Mouse (Mus musculus) ES-Bruce4 (cell line): ENCODE results near the gene Fzd2. TPM values are rescaled to one million over a fixed set of nuclear protein-coding genes. Genes with fewer than 3 reads are reported as not detected.

Experiments
- H3K27ac ChIP-seq: 2 replicates; pipeline ENCODE4 v1.5.1; 2012; ENCODE audit warnings: low read length, inconsistent platforms; ENCODE audit not compliant: insufficient read depth
- H3K27me3 ChIP-seq: 2 replicates; pipeline ENCODE4 v1.6.1; 2012; ENCODE audit warnings: mild to moderate bottlenecking, low read length, inconsistent platforms; ENCODE audit not compliant: control insufficient read depth, poor library complexity, insufficient read depth, severe bottlenecking
- H3K36me3 ChIP-seq: 2 replicates; pipeline ENCODE4 v1.6.1; 2012; ENCODE audit warnings: inconsistent platforms, mild to moderate bottlenecking, low read length, moderate library complexity; ENCODE audit not compliant: control insufficient read depth, poor library complexity, insufficient read depth, severe bottlenecking
- H3K4me1 ChIP-seq: one replicate; pipeline ENCODE4 v1.8.1; 2011; ENCODE audit warnings: low read length; ENCODE audit not compliant: control insufficient read depth, insufficient read depth
- H3K4me3 ChIP-seq: 2 replicates; pipeline ENCODE4 v1.5.1; 2011; ENCODE audit warnings: low read depth, mild to moderate bottlenecking, low read length
- H3K9ac ChIP-seq: 2 replicates; pipeline ENCODE4 v1.6.1; 2012; ENCODE audit warnings: low read depth, mild to moderate bottlenecking, inconsistent platforms; ENCODE audit not compliant: poor library complexity, severe bottlenecking
- H3K9me3 ChIP-seq: replicated peaks from 2 replicates; pipeline ENCODE4 v1.6.1; 2012; ENCODE audit warnings: mild to moderate bottlenecking, low read length, inconsistent platforms; ENCODE audit not compliant: control insufficient read depth, poor library complexity, insufficient read depth, severe bottlenecking
- CTCF ChIP-seq: IDR thresholded peaks from one replicate; pipeline ENCODE4 v1.8.1; 2011; ENCODE audit warnings: low read depth, low read length
- EP300 ChIP-seq: IDR thresholded peaks from 2 replicates; pipeline ENCODE4 v1.6.1; 2011; ENCODE audit warnings: low read depth, low read length; ENCODE audit not compliant: insufficient read depth
- POLR2A ChIP-seq: IDR thresholded peaks from one replicate; pipeline ENCODE4 v1.8.1; 2011; ENCODE audit warnings: low read length; ENCODE audit not compliant: insufficient read depth
- polyA plus RNA-seq: library from polyadenylated mRNA; stranded (reverse); fragments of >200 nt; gene quantifications from 2 replicates; pipeline ENCODE4 v1.2.4, GENCODE M21; 2011; ENCODE audit warnings: low read depth; ENCODE audit not compliant: missing spikeins, insufficient read depth, insufficient read length

Gene Fzd2
- polyA plus RNA-seq, 1 experiment: 30.3 TPM

GRCm38 (mm10) chr11:102572866-102573663 is 31.1 kb upstream of the Fzd2 start:
- Histone ChIP-seq H3K36me3 (no peaks in the 10 kb centered on the region), H3K9ac (peak overlapping the region; percentile 41), H3K4me3 (peak overlapping the region; percentile 59), H3K4me1 (peaks cover 2% of the 10 kb centered on the region), H3K9me3 (no peaks in the 10 kb centered on the region), H3K27me3 (no peaks in the 10 kb centered on the region), H3K27ac (peak overlapping the region; percentile 70; the same call in 1 of the 2 replicates)
- TF ChIP-seq CTCF (peak; percentile 83), EP300 (no peak), POLR2A (no peak)

DNA sequence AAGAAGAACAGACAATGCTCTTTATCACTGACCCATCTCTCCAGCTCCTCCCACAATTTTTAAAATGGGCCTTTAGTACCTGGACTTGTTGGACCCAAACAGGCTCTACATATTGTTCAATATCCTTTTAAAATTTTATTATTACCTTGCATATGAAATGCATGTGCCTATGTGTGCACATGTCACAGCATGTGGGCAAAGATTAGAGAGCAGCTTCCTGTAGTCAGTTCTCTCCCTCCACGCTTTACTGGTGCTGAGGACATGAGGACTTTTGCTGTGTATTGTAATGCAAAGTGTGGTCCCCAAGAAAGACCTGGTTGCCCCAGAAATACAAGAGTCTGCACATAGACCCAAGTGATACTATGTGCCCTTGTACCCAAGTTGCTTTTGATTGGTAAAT is 29.2 kb upstream of the Fzd2 start:
- Histone ChIP-seq H3K9ac (no peak overlapping the region), H3K27me3 (no peaks in the 10 kb centered on the region), H3K9me3 (no peaks in the 10 kb centered on the region), H3K27ac (no peak overlapping the region), H3K4me1 (peaks cover 6% of the 10 kb centered on the region), H3K36me3 (no peaks in the 10 kb centered on the region), H3K4me3 (no peak overlapping the region)
- TF ChIP-seq POLR2A (no peak), EP300 (no peak), CTCF (no peak)

DNA sequence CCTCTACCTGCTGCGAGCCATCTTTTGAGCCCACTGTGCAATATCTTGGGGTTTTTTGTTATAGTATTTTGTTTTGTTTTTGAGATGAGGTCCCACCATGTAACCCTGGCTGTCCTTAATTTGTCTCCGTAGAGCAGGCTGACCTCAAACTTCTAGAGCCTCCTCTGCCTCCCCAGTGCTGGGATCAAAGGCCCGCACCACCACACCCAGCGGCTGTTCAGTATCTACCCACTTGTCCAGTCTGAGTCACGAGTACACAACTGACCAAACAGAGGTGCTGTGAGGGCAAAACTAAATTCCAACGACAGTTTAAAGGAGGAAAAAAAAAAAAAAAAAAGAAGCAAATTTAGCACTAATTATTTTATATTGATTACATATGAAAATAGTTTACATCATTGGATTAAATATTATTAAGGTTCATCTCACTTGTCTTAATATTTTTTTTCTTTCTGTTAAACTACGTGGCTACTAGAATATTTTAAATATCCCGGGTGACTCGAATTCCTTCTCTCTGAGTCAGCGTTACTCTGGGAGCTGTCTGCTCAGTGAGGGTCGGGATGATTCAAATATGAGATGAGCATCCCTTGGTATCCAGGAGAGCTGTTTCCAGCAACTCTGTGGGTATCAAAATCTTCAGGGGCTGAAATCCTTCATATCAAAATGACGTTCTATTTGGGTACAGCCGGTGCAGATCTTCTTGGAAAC is 28.0 kb upstream of the Fzd2 start:
- Histone ChIP-seq H3K27me3 (no peaks in the 10 kb centered on the region), H3K36me3 (no peaks in the 10 kb centered on the region), H3K4me1 (peaks cover 8% of the 10 kb centered on the region), H3K9ac (no peak overlapping the region), H3K27ac (no peak overlapping the region), H3K9me3 (no peaks in the 10 kb centered on the region), H3K4me3 (no peak overlapping the region)
- no peak for TF ChIP-seq POLR2A
- TF ChIP-seq EP300: no peak
- no peak for TF ChIP-seq CTCF

- no peaks in the 10 kb centered on the region for H3K9me3 ChIP-seq
- peak overlapping the region; percentile 68 for H3K27ac ChIP-seq
- peak overlapping the region; percentile 56 for H3K4me3 ChIP-seq
- no peak for TF ChIP-seq POLR2A
- TF ChIP-seq EP300: peak; percentile 21; the same call in 1 of the 2 replicates
- TF ChIP-seq CTCF: peak; percentile 83
- no peaks in the 10 kb centered on the region for H3K36me3 ChIP-seq
- H3K27me3 ChIP-seq: no peaks in the 10 kb centered on the region
- H3K9ac ChIP-seq: peak overlapping the region; percentile 67
- peaks cover 12% of the 10 kb centered on the region for H3K4me1 ChIP-seq
These were observed 25.7 kb upstream of the Fzd2 start for GRCm38 (mm10) chr11:102578341-102579118.

DNA sequence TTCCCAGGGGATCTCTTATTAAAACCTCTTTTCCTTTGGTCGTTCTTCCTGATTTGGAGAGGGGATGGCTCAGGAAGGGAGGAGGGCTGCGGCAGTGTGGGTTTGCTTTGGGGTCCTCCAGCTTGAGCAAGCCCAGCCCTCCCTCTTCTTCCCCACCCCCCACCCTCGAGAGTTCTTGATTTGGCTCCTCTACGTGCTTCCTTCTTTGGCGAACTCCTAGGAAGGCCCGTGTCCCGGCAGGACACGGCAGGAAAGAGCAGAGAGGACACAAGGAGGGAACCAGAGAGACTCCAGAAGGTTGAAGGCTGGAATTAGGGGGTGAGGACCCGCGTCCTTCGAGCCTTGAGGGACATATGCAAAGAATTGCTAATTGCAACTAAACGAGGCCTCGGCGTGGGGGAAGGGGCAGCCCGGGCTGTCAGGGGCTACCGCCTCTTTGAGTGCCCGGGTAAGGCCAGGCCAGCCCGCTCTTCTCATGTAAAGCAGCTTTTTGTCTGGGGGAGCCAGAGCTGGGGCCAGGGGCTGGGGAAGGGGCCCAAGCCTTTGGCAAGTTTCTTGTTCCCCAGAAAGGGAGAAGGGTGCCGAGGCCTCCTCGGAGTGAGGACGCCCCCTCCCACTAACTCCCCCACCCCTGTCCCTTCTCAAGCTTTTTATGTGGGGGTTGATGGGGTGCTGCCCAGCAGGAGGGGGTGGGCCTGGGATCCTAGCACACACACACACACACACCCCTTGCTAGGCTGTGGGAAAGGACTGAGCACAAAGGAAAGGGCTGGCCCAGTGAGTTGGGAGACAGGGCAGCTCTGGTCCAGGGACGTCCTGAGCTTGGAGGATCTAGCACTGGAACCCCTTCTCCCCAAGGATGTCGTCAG is 24.8 kb upstream of the Fzd2 start, which contains the start of gene Gm11627:
TSS of gene Gm11627 (minus strand) at position 297 of the 869 bp plus-strand sequence.
- no peaks in the 10 kb centered on the region for H3K9me3 ChIP-seq
- peak within 1 kb of the TSS; percentile 56 for H3K4me3 ChIP-seq
- H3K4me1 ChIP-seq: peaks cover 14% of the 10 kb centered on the region
- H3K27ac ChIP-seq: peak within 1 kb of the TSS; percentile 86
- peak within 1 kb of the TSS; percentile 67 for H3K9ac ChIP-seq
- H3K36me3 ChIP-seq: no peaks in the 10 kb centered on the region
- TF ChIP-seq CTCF: no peak
- TF ChIP-seq EP300: peak; percentile 49; the same call in 1 of the 2 replicates
- no peak for TF ChIP-seq POLR2A
- H3K27me3 ChIP-seq: no peaks in the 10 kb centered on the region
